Mouse (Mus musculus) erythroblast, embryonic 14.5 days (primary cell): ENCODE data around the gene Nrn1.

Experiments used
- GATA1 ChIP-seq: IDR thresholded peaks from 2 replicates; pipeline ENCODE4 v1.6.1; 2012; ENCODE audit warnings: low read length, inconsistent platforms, mixed read lengths
- TAL1 ChIP-seq: IDR thresholded peaks from 3 replicates; pipeline ENCODE4 v1.6.1; 2012; ENCODE audit warnings: low read length, inconsistent platforms, mixed read lengths

- no peak for TF ChIP-seq GATA1
- TF ChIP-seq TAL1, result no peak
Measured at GRCm38 (mm10) chr13:36729731-36730340, 5.1 kb downstream of the Nrn1 start.
